Mouse (Mus musculus): Measurements from ENCODE around the gene 2410004B18Rik.

2410004B18Rik gene

GRCm38 (mm10) chr3:145929525-145930400, 8.1 kb upstream of the 2410004B18Rik start:
- no peak for DNase-seq (ENCODE audit: low read depth)

GRCm38 (mm10) chr3:145933845-145934244, 4.0 kb upstream of the 2410004B18Rik start:
- DNase-seq (ENCODE audit: low read depth): peak; percentile 40

GRCm38 (mm10) chr3:145938405-145939349, 863 bp downstream of the 2410004B18Rik start:
- DNase-seq (ENCODE audit: low read depth): no peak

GRCm38 (mm10) chr3:145939402-145939801, 1.6 kb downstream of the 2410004B18Rik start:
- no peak for DNase-seq (ENCODE audit: low read depth)

GRCm38 (mm10) chr3:145939971-145940370, 2.2 kb downstream of the 2410004B18Rik start:
- no peak for DNase-seq (ENCODE audit: low read depth)

GRCm38 (mm10) chr3:145941971-145942370, 4.2 kb downstream of the 2410004B18Rik start:
- peak; percentile 91 for DNase-seq (ENCODE audit: low read depth)

- no peak for DNase-seq (ENCODE audit: low read depth)
Observed at GRCm38 (mm10) chr3:145944348-145944747, 6.5 kb downstream of the 2410004B18Rik start.

- no peak for DNase-seq (ENCODE audit: low read depth)
Observed at GRCm38 (mm10) chr3:145945904-145946303, 8.1 kb downstream of the 2410004B18Rik start.

- no peak for DNase-seq (ENCODE audit: low read depth)
Observed at GRCm38 (mm10) chr3:145946654-145947053, 8.8 kb downstream of the 2410004B18Rik start.

- DNase-seq (ENCODE audit: low read depth): no peak
Observed at GRCm38 (mm10) chr3:145947539-145948204, 9.9 kb downstream of the 2410004B18Rik start.

- DNase-seq (ENCODE audit: low read depth): peak; percentile 80
Observed at GRCm38 (mm10) chr3:145950034-145950814, 12.4 kb downstream of the 2410004B18Rik start.

- no peak for DNase-seq (ENCODE audit: low read depth)
Observed at GRCm38 (mm10) chr3:145950815-145951130, 13.0 kb downstream of the 2410004B18Rik start.

- peak; percentile 66 for DNase-seq (ENCODE audit: low read depth)
Observed at GRCm38 (mm10) chr3:145951287-145952165, 13.7 kb downstream of the 2410004B18Rik start.

GRCm38 (mm10) chr3:145952945-145953344, 15.1 kb downstream of the 2410004B18Rik start:
- no peak for DNase-seq (ENCODE audit: low read depth)

- no peak for DNase-seq (ENCODE audit: low read depth)
Observed at GRCm38 (mm10) chr3:145953411-145953810, 15.6 kb downstream of the 2410004B18Rik start.

GRCm38 (mm10) chr3:145959824-145960223, 22.0 kb downstream of the 2410004B18Rik start:
- DNase-seq (ENCODE audit: low read depth): no peak

GRCm38 (mm10) chr3:145962411-145962810, 24.6 kb downstream of the 2410004B18Rik start:
- DNase-seq (ENCODE audit: low read depth): no peak

GRCm38 (mm10) chr3:145963101-145964017, 25.5 kb downstream of the 2410004B18Rik start:
- DNase-seq (ENCODE audit: low read depth): no peak

- no peak for DNase-seq (ENCODE audit: low read depth)
Observed at GRCm38 (mm10) chr3:145964018-145964387, 26.2 kb downstream of the 2410004B18Rik start.

Data from naive thymus-derived CD4-positive, alpha-beta T cell, adult 2 months (primary cell).